Mouse (Mus musculus): Measurements from ENCODE around the gene Olfr629. TPM values are rescaled to one million over a fixed set of nuclear protein-coding genes. Genes with fewer than 3 reads are reported as not detected.

The Olfr629 gene
- not detected in 2 replicates for polyA plus RNA-seq (2012; rRNA removed)

DNA sequence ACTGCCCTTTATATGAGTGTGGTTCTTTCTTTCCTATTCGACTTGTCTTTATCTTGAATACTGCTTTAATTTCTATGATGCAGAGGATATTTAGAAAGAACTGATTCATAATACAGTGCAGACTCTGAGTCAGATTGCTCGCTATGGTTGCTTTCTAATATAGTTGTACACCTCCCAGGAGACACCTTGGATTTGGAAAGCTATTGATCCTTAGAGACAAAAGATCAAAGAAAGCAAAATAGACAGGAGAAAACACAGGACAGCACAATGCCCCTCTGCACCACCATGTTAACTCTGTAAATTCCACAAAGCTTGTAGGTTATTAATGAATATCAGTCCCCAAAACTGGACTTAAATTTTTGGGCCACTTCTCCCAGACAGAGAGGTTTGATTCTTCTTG, at the start of gene Olfr629:
Gene Olfr629 (minus strand): TSS at position 101 of the 400 bp plus-strand sequence.

DNA sequence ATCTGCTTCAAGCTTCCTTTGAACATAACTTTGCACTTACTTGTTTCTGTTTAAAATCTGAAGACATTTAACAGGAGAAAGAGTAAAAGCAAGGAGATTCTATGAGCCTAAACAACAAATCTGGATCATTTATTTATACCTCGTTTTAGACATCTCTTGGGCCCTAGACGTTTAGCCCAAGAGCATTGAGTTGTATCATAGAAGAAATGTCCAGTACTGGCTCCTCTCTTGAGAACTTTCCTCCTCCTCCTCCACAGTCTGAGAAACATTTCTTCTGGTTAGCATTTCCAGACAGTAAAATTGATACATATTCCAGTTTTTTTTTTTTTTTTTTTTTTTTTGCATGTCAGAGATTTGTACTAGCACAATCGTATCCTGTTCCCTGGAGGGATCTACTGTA, 47.0 kb upstream of the Olfr629 start, which contains the start of gene Olfr67:
Gene Olfr67 (minus strand): TSS at position 101 of the 400 bp plus-strand sequence.

DNA sequence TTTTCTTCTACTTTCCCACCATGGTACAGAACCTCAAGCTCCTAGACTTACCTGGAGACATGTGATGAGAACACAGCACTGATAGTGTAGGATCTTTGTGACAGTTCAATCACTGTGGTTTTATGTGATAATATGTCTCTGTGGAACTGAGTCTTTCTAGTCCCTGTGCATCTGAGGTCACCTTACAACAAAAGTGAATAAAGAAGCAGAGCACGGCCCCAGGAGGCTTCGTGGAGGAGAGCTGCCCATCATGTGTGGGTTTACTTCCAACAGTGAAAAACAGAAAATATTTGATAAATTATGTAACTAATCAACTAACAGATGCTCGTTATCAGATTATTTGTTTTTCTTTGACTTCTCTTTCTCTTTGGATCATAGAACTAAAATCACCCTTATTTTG, 34.9 kb upstream of the Olfr629 start, which contains the start of gene Olfr68:
Gene Olfr68 (minus strand): TSS at position 101 of the 400 bp plus-strand sequence.

DNA sequence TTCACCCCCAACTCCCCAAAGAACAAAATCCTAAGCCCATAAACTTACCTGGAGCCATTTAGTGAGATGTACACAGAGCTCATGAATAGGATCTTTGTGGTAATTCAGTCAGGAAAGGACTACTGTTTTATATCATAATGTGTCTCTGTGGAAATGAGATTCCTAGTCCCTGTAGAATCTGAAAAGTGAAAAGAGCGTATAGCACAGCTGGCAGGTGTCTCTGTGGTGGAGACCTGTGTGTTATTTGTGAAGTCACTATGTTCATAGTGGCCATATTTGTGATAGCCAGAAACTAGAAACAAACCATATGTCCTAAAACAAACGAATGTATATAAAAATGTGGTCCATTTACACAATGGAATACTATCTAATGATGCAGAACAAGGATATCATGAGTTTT, 26.8 kb upstream of the Olfr629 start, which contains the start of gene Olfr69:
Gene Olfr69 (minus strand): TSS at position 101 of the 400 bp plus-strand sequence.

DNA sequence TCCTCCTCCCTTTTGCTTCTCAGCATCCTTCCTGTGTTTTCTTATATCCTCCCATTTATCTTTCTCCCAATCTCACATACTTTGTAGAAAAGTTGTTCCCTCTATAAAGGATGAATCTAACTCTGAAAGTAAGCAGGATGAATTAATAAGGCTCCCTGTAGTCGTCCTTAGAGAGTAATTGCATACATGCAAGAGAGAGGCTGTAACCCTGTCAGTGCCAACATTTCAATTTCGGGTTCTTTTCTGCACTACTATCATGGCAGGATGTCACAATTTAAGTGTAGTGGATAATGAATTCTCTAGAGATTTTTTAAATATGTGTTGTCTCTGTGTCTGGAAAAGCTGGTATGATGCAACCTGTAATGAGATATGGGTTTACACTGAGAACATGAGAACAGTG, 12.5 kb upstream of the Olfr629 start, which contains the start of gene Olfr630:
Gene Olfr630 (minus strand): TSS at position 101 of the 400 bp plus-strand sequence.

DNA sequence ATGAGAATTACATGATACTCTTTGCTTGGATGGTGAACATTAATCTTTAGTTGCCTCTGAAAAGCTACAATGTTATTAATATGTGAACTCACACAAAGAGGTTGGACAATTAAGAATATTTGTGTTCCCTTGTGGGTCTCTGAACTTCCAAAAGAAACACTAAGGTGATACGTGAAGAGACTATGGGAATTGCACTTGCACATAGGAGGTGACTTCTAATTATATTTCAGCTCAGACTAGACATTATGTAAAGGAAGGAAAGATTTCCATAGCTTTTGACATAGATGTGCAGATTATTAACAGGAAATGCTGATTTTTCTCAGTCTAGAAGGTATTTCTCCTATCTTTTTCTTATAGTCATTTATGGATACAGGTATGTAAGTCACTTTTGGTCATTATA, 14.7 kb downstream of the Olfr629 start, which contains the start of gene Olfr628:
Gene Olfr628 (plus strand): TSS at position 301 of the 400 bp plus-strand sequence.

DNA sequence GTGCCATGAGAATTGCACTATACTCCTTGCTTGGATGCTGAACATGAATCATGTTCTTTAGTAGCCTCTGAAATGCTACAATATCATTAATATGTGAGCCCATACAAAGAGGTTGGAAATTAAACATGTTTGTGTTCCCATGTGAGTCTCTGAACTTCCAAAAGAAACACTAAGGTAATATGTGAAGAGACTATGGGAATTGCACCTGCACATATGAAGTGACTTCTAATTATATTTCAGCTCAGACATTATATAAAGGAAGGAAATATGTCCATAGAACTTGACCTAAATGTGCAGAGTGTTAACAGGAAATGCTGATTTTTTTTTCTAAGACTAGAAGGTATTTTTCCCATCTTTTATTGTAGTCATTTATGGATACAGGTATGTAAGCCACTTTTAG, 30.4 kb downstream of the Olfr629 start, which contains the start of gene Olfr243:
Gene Olfr243 (plus strand): TSS at position 301 of the 400 bp plus-strand sequence.

Other genes starting within 250 kb of the Olfr629 start
- not detected in 2 replicates for gene Olfr609, start 246.9 kb downstream of the Olfr629 start, polyA plus RNA-seq (2012; rRNA removed)
- gene Olfr610, start 232.8 kb downstream of the Olfr629 start, polyA plus RNA-seq (2012; rRNA removed), result not detected in 2 replicates
- not detected in 2 replicates for gene Olfr611, start 224.1 kb downstream of the Olfr629 start, polyA plus RNA-seq (2012; rRNA removed)
- gene Olfr612, start 202.2 kb downstream of the Olfr629 start, polyA plus RNA-seq (2012; rRNA removed), result not detected in 2 replicates
- gene Olfr613, start 196.9 kb downstream of the Olfr629 start, polyA plus RNA-seq (2012; rRNA removed), result not detected in 2 replicates
- gene Olfr615, start 188.9 kb downstream of the Olfr629 start, polyA plus RNA-seq (2012; rRNA removed), result not detected in 2 replicates
- gene Olfr616, start 175.8 kb downstream of the Olfr629 start, polyA plus RNA-seq (2012; rRNA removed), result not detected in 2 replicates
- not detected in 2 replicates for gene Olfr617, start 171.9 kb downstream of the Olfr629 start, polyA plus RNA-seq (2012; rRNA removed)
- gene Olfr618, start 154.8 kb downstream of the Olfr629 start, polyA plus RNA-seq (2012; rRNA removed), result not detected in 2 replicates
- gene Olfr619, start 144.4 kb downstream of the Olfr629 start, polyA plus RNA-seq (2012; rRNA removed), result not detected in 2 replicates
- not detected in 2 replicates for gene Olfr620, start 132.4 kb downstream of the Olfr629 start, polyA plus RNA-seq (2012; rRNA removed)
- not detected in 2 replicates for gene Olfr622, start 102.2 kb downstream of the Olfr629 start, polyA plus RNA-seq (2012; rRNA removed)
- gene Olfr623, start 81.2 kb downstream of the Olfr629 start, polyA plus RNA-seq (2012; rRNA removed), result not detected in 2 replicates
- not detected in 2 replicates for gene Olfr624, start 73.8 kb downstream of the Olfr629 start, polyA plus RNA-seq (2012; rRNA removed)
- not detected in 2 replicates for gene Olfr625-ps1, start 62.2 kb downstream of the Olfr629 start, polyA plus RNA-seq (2012; rRNA removed)
- not detected in 2 replicates for gene Olfr243, start 30.3 kb downstream of the Olfr629 start, polyA plus RNA-seq (2012; rRNA removed)
- not detected in 2 replicates for gene Olfr628, start 14.6 kb downstream of the Olfr629 start, polyA plus RNA-seq (2012; rRNA removed)
- not detected in 2 replicates for gene Olfr630, start 12.4 kb upstream of the Olfr629 start, polyA plus RNA-seq (2012; rRNA removed)
- not detected in 2 replicates for gene Olfr69, start 26.7 kb upstream of the Olfr629 start, polyA plus RNA-seq (2012; rRNA removed)
- not detected in 2 replicates for gene Olfr68, start 34.8 kb upstream of the Olfr629 start, polyA plus RNA-seq (2012; rRNA removed)
- not detected in 2 replicates for gene Olfr67, start 46.9 kb upstream of the Olfr629 start, polyA plus RNA-seq (2012; rRNA removed)
- gene Hbb-bt, start 69.1 kb upstream of the Olfr629 start, polyA plus RNA-seq (2012; rRNA removed), result 36.7 and 60.5 TPM in 2 replicates
- 349 and 591 TPM in 2 replicates for gene Hbb-bs, start 83.2 kb upstream of the Olfr629 start, polyA plus RNA-seq (2012; rRNA removed)
- gene Hbb-bh2, start 95.6 kb upstream of the Olfr629 start, polyA plus RNA-seq (2012; rRNA removed), result not detected in 2 replicates
- gene Hbb-bh1, start 98.2 kb upstream of the Olfr629 start, polyA plus RNA-seq (2012; rRNA removed), result not detected in 2 replicates
- not detected in 2 replicates for gene Hbb-y, start 108.3 kb upstream of the Olfr629 start, polyA plus RNA-seq (2012; rRNA removed)
- not detected in 2 replicates for gene Olfr66, start 141.3 kb upstream of the Olfr629 start, polyA plus RNA-seq (2012; rRNA removed)
- gene Olfr64, start 149.5 kb upstream of the Olfr629 start, polyA plus RNA-seq (2012; rRNA removed), result not detected in 2 replicates
- gene Olfr65, start 158.5 kb upstream of the Olfr629 start, polyA plus RNA-seq (2012; rRNA removed), result not detected in 2 replicates
- gene Olfr631, start 183.9 kb upstream of the Olfr629 start, polyA plus RNA-seq (2012; rRNA removed), result not detected in 2 replicates
- not detected in 2 replicates for gene Olfr632, start 189.4 kb upstream of the Olfr629 start, polyA plus RNA-seq (2012; rRNA removed)
- gene Olfr633, start 199.5 kb upstream of the Olfr629 start, polyA plus RNA-seq (2012; rRNA removed), result not detected in 2 replicates
- gene Olfr635, start 226.2 kb upstream of the Olfr629 start, polyA plus RNA-seq (2012; rRNA removed), result not detected in 2 replicates

Data from ovary, adult 2 months (tissue).